Mouse (Mus musculus) E14TG2a.4 (cell line): ENCODE results near the gene Fbxo41.
A peak's percentile ranks its signal among the peaks of the same experiment; 100 is the strongest.

Experiments
- H3K27me3 ChIP-seq: 2 replicates; pipeline ENCODE4 v1.6.1; 2014; ENCODE audit warnings: low read length, control low read depth; ENCODE audit not compliant: insufficient read depth
- H3K36me3 ChIP-seq: 2 replicates; pipeline ENCODE4 v1.6.1; 2014; ENCODE audit warnings: low read length, control low read depth; ENCODE audit not compliant: insufficient read depth
- H3K4me1 ChIP-seq: replicated peaks from 2 replicates; pipeline ENCODE4 v1.6.1; 2014; ENCODE audit warnings: low read depth, low read length, control low read depth
- H3K4me3 ChIP-seq: replicated peaks from 2 replicates; pipeline ENCODE4 v1.5.1; 2014; ENCODE audit warnings: mild to moderate bottlenecking, low read length
- H3K9me3 ChIP-seq: 2 replicates; pipeline ENCODE4 v1.6.1; 2014; ENCODE audit warnings: low read length, control low read depth
- CTCF ChIP-seq: conservative IDR thresholded peaks from 2 replicates; pipeline ENCODE4 v1.5.1; 2014; ENCODE audit warnings: low read length
- NANOG ChIP-seq: IDR thresholded peaks from 2 replicates; pipeline ENCODE4 v1.6.1; 2014; ENCODE audit warnings: borderline replicate concordance, low read length, mixed read lengths
- POU5F1 ChIP-seq: IDR thresholded peaks from 2 replicates; pipeline ENCODE4 v1.6.1; 2014; ENCODE audit warnings: low read length, borderline replicate concordance

Gene Fbxo41

GRCm38 (mm10) chr6:85502103-85502910, 487 bp downstream of the Fbxo41 start:
- peak overlapping the region; percentile 92 for H3K4me3 ChIP-seq
- TF ChIP-seq POU5F1 (no peak), CTCF (no peak), NANOG (no peak)
- H3K36me3 ChIP-seq: no peaks in the 10 kb centered on the region
- H3K9me3 ChIP-seq: no peaks in the 10 kb centered on the region
- peaks cover 20% of the 10 kb centered on the region for H3K4me1 ChIP-seq
- H3K27me3 ChIP-seq: peaks cover 61% of the 10 kb centered on the region

DNA sequence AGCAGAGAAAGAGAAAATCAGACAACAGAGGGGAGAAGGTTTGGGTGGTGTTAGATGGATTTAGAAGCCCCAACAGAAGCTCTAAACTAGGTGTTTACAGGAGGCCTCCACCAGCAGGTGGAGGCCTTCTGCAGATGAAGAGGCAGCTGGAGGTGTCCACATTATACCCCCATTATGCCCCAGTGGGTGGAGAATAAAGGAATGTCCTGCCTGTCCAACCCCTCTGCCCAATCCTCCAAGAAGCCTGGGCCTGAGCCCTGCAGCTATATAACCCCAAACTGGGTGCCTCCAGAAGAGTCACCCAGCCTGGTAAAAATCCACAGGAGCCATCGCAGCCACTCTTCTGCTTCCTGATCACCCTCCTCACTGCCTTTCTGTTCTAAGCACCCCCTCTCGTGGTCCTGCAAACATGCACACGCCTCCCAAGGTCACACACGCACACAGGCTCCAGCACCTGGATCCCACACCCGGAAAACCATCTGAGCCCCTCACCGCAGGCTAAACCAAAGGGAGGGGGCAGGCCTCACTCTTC, 1.2 kb downstream of the Fbxo41 start:
- TF ChIP-seq POU5F1 (no peak), NANOG (no peak), CTCF (no peak)
- H3K4me3 ChIP-seq: peak overlapping the region; percentile 92
- peaks cover 59% of the 10 kb centered on the region for H3K27me3 ChIP-seq
- no peaks in the 10 kb centered on the region for H3K36me3 ChIP-seq
- H3K9me3 ChIP-seq: no peaks in the 10 kb centered on the region
- H3K4me1 ChIP-seq: peaks cover 20% of the 10 kb centered on the region

- Histone ChIP-seq H3K36me3 (no peaks in the 10 kb centered on the region), H3K9me3 (no peaks in the 10 kb centered on the region)
- no peak for TF ChIP-seq NANOG
- no peak for TF ChIP-seq POU5F1
- TF ChIP-seq CTCF: no peak
These were observed 2.4 kb downstream of the Fbxo41 start for GRCm38 (mm10) chr6:85500416-85500815.

DNA sequence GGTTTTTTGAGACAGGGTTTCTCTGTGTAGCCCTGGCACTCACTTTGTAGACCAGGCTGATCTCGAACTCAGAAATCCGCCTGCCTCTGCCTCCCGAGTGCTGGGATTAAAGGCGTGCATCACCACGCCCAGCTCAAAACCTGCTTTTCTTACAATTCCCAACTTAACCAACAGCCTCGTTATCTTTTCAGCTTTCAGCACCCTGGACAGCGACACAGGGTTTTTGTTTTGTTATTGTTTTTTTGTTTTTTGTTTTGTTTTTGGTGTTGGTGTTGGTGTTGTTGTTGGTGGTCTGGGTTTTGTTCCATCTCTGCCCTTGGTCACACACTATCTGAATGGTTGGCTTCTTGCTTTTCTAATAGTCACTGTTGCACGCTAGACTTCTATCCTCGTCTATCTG, 4.6 kb downstream of the Fbxo41 start:
- Histone ChIP-seq H3K4me1 (peaks cover 14% of the 10 kb centered on the region), H3K27me3 (peaks cover 37% of the 10 kb centered on the region), H3K9me3 (no peaks in the 10 kb centered on the region), H3K36me3 (no peaks in the 10 kb centered on the region), H3K4me3 (no peak overlapping the region)
- TF ChIP-seq POU5F1 (no peak), CTCF (no peak), NANOG (no peak)

More at GRCm38 (mm10) chr6:85500416-85500815, 2.4 kb downstream of the Fbxo41 start:
- no peak overlapping the region for H3K4me3 ChIP-seq
- H3K27me3 ChIP-seq: peaks cover 54% of the 10 kb centered on the region
- peaks cover 20% of the 10 kb centered on the region for H3K4me1 ChIP-seq

- Histone ChIP-seq H3K4me3 (no peak overlapping the region), H3K9me3 (no peaks in the 10 kb centered on the region), H3K36me3 (no peaks in the 10 kb centered on the region), H3K4me1 (peaks cover 8% of the 10 kb centered on the region), H3K27me3 (peaks cover 32% of the 10 kb centered on the region)
- TF ChIP-seq CTCF: no peak
- no peak for TF ChIP-seq POU5F1
- TF ChIP-seq NANOG: no peak
These were observed 5.8 kb downstream of the Fbxo41 start for GRCm38 (mm10) chr6:85496976-85497375.

DNA sequence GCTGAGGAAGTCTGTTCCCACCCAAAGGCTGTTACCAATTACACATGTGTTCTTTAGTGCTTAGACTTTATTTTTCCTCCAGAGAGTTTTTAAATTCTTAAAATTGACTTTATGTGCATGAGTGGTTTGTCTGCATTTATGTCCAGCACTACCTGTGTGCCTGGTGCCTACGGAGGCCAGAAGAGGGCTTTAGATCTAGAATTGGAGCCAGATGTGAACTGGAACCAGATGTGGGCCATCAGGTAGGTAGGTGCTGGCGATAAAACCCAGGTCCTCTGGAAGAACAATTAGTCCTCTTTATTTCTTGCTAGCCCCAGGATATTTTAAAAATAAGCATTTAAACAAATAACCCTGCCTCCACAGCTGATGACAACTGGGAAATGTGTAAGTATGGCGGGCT, 11.2 kb downstream of the Fbxo41 start:
- H3K36me3 ChIP-seq: no peaks in the 10 kb centered on the region
- peaks cover 29% of the 10 kb centered on the region for H3K4me1 ChIP-seq
- H3K9me3 ChIP-seq: no peaks in the 10 kb centered on the region
- H3K27me3 ChIP-seq: peaks cover 21% of the 10 kb centered on the region
- TF ChIP-seq CTCF (no peak), NANOG (no peak), POU5F1 (no peak)
- no peak overlapping the region for H3K4me3 ChIP-seq

- Histone ChIP-seq H3K36me3 (no peaks in the 10 kb centered on the region), H3K9me3 (no peaks in the 10 kb centered on the region; the same call in 1 of the 2 replicates), H3K27me3 (peaks cover 27% of the 10 kb centered on the region), H3K4me1 (peaks cover 29% of the 10 kb centered on the region), H3K4me3 (0 out of 2 replicates have a peak overlapping the region, but pooled peaks have one; percentile 51)
- TF ChIP-seq CTCF (no peak), NANOG (no peak), POU5F1 (no peak)
These were observed 12.5 kb downstream of the Fbxo41 start for GRCm38 (mm10) chr6:85490252-85490651.

DNA sequence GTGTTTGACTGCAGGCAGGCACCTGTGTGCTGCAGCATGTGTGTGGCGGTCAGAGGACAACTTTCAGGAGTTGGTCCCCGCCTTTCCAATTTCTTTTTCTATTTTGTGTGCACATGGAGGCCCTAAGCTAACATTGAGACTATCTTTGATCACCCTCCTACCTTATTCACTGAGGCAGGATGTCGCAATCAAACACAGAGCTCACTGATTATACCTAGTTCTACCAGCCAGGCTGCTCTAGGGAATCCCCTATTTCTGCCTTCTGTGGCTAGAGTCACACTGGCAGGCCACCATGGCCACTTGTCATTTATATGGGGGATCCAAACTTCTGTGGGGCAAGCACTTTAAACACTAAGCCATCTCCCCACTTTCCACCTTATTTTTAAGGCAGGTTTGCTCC, 13.1 kb downstream of the Fbxo41 start:
- peaks cover 28% of the 10 kb centered on the region for H3K27me3 ChIP-seq
- H3K9me3 ChIP-seq: no peaks in the 10 kb centered on the region; the same call in 1 of the 2 replicates
- no peaks in the 10 kb centered on the region for H3K36me3 ChIP-seq
- peaks cover 34% of the 10 kb centered on the region for H3K4me1 ChIP-seq
- TF ChIP-seq POU5F1 (no peak), NANOG (no peak), CTCF (no peak)
- H3K4me3 ChIP-seq: peak overlapping the region; percentile 51

DNA sequence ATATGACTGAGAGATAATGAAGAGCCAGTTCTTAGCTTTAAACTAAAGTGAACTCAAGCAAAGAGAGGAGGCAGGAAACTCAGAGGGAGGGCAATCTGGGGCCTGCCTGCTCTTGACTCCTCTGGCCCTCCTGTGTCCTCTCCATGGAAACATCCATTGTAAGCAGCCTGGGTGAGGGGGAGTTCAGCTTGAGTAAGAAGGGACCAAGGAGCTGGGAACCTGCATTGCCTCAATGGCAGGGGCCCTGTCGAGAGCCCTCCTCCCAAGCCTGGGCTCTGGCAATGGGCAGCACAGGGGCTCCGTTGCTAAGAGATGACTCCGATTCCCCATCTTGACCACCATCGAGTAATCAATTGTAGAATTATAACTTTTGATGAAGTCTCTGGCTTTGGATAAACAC, 14.3 kb downstream of the Fbxo41 start:
- no peak overlapping the region for H3K4me3 ChIP-seq
- TF ChIP-seq CTCF (no peak), POU5F1 (no peak), NANOG (no peak)
- H3K4me1 ChIP-seq: peaks cover 41% of the 10 kb centered on the region
- no peaks in the 10 kb centered on the region for H3K36me3 ChIP-seq
- peaks cover 40% of the 10 kb centered on the region for H3K27me3 ChIP-seq
- H3K9me3 ChIP-seq: no peaks in the 10 kb centered on the region; the same call in 1 of the 2 replicates
